Mouse (Mus musculus) lung, postnatal 36 days (tissue): ENCODE measurements at regions not wholly inside any gene's neighbourhood (a gene's known extent, or its start where the extent isn't known, plus 50 kb on each side); places are given as distances from the start of the nearest gene placed in this dataset.

ENCODE experiments used
- DNase-seq: peaks from one replicate; pipeline ENCODE4 v3.0.0; 2022; ENCODE audit warnings: mixed read lengths

DNA sequence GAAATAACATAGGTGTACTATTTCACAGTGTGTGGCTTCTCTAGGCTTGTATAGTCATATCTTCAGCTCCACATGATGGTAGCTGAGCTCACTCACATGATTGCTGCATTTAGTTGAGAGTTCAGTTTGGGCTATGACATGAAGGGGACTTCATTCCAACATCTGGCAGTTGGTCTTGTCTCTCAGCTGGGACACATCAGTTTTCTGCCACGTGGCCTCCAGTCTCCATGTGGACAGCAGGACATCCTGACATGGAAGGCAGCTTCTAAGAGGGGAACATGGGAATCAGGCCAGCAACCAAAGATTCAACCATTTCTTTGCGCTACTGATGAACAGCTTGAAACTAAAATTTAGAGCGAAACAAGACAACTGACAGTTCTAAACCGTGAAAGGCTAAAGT, 121.2 kb upstream of the Slc44a1 start:
- DNase-seq = peak; percentile 30

- DNase-seq = peak; percentile 38
Measured at GRCm38 (mm10) chr4:53318181-53318580, 122.0 kb upstream of the Slc44a1 start.

DNA sequence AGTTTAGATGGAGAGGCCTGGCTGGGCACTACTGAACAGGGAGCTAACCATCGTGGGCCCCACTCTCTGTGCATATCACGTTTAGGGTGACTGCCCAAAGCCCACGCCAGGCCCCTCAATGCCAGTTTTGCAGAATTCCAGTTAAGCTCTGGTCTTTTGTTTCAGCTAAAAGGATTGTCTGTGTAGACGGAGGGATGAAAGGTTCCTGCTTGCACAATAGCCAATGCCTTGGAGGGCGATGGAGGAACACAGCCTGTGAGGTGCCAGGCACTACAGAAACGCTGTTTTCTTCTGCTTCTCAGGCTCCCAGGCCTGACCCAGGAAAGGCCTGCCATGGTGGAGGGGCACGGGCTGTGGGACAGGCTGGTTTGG, 122.8 kb upstream of the Slc44a1 start:
- DNase-seq = no peak

- peak; percentile 63 for DNase-seq
Measured at GRCm38 (mm10) chr4:53316796-53317452, 123.3 kb upstream of the Slc44a1 start.

GRCm38 (mm10) chr4:53315876-53316762, 124.1 kb upstream of the Slc44a1 start:
- DNase-seq = peak; percentile 48

DNA sequence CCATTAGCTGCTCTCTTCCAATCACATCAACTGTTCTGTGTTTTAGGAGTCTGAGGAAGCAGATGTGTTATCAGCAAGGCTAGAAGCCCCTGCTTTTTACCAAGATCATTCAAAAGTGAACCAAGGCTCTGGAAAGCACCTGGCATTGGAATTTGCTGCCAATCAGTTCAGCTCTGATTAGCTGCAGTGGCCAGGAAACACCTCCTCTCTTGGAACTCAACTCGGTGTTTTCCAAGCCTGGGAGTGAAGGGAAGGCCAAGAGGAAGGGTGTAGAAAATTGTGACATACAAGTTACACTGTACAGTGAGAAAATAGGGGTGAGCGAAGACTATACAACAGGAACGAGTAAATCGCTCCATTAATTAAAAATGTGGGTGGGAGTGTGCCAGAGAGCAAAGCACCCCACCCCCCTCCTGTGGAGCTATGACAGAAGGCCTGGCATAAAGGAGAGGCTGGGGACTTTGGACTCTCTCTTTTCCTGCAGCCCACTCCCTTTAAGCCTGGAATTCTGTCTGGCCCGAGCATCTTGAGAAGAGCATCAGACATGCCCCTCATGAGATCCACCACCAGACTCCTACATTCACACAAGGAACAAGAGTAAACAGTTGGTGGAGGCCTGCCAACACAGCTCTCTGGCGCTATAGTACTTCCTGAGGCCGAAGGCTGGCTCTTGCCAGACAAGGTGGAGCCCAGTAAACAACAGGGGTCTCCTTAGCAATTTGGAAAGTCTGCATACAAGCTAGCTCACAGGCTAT, 124.9 kb upstream of the Slc44a1 start:
- peak; percentile 88 for DNase-seq

DNA sequence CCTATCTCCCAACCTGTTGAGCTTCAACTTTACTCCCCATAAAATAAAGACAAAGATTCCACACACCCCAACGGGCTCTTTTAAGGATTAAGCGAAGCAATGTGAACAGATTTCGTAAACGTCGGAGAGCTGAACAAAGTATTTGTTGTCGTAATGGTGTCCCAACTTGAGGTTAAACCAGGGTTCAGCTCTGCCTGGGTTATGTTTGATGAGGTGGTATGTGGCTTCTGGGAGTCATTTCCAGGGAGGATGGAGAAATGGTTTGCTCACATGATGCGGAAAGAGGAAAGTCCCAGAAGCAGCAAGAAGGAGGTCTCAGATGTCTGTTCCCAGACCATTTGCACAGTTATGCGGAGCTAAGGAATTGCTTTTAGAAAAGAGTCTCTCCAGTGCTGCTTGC, 126.1 kb upstream of the Slc44a1 start:
- DNase-seq = peak; percentile 19

DNA sequence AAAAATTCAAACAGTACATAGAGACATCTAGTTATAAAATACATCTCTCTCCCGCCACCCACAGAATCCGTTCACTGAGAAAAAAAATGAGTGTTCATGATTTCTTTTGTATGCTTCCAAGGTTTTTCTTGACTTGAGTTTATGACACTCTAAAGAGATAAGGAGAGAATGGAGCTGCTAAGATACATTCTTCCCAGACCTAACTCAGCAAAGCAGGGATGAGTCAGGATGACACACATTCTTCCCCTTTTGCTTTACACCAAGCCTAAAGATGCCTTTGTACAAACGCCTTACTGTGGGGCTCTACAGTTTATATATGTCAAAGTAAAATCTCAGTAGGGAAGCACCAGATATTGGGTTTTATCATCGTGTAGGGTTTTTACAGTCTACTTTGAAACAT, 133.1 kb upstream of the Slc44a1 start:
- DNase-seq = no peak

DNA sequence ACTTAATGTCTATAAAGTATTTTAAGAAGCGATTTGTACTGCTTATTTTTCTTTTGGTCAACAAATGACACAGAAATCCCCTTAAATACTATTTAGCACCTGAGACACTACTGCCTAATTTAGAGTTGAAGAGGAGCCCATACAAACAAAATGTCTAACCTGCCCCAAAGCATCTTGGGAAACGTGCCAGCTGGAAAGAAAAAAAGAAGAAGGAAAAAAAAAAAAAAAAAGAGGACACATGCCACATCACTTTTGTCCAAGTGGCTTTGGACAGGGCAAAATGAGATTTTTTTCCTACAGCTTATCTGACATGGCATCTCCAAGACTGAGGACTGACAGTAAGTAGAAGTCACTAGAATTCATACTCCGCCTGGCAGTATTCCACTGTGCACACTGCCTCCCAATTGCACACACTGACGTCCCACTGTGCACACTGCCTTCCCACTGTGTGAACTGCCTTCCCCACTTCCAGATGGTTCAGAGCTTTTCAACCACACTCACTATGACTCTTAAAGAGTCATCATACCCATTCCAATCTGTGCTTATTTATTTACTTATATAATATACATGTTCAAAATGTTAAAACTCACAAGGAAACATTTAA, 135.3 kb upstream of the Slc44a1 start:
- no peak for DNase-seq

DNA sequence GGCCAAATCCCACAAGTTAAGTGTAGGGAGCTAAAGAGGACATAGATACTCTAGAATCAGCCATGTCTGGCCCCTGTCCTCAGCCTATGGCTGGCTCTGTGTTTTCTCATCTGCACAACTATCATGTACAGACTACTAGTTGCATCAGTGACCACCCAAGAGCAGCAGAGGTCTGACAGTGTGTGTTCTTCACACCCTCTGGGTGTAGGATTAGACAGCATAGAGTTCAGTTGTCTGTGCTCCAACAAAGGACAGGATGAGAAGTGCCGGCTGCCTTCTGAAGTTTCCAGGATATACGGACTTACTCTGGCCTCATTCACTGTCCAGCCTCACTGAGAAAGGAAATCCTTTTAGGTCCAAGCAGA, 135.9 kb upstream of the Slc44a1 start:
- DNase-seq = no peak

DNA sequence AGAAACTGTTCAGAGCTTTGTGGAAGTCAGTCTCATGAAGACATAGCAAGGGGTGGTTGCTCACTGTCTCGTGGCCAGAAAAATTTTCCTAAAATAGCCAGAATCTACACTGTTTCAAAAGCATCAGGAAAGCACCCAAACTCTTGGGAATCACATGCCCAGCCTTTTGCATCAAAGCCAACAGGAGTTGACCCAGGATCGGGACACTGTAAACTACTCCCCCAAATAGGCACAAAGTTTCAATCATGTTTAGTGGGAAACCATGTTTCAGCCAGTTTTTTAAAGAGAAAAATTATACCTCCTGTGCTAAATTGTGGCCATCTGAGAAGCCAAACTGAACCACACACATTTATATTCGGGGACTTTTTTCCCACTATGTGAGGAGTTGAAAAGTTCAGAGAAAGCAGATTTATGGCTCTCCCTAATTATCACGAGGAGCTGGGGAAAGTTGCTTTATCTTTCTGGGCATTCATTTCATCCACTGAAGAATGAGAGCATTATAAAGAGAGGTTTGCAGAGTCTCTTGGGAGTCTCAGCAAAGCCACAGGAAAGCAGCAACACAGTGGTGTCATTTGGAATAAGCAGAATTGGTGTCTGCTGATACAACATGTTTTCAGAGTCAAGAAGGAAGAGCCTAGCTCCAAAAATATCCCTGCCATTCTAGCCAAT, 136.5 kb upstream of the Slc44a1 start:
- peak; percentile 22 for DNase-seq

GRCm38 (mm10) chr4:53297975-53298374, 138.3 kb upstream of the Abca1 start:
- no peak for DNase-seq

DNA sequence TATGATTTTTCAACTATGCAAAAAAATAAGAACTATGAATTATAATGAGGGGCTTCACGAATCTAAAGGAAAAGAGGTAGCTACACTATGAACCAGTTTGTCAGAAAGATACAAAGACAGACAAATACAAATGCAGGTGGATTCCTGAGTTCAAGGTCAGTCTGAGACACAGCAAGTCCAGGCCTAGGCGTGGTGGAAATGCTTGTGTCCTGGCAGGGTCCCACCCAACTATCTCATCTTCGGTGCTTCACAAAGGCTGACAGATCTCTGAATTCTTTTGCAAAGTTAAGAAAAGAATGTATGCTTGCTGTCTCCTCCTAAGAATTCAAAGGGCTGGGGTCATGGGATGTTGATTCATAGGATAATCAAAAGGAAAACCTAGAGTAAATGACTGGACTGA, 132.9 kb upstream of the Abca1 start:
- DNase-seq = no peak

DNA sequence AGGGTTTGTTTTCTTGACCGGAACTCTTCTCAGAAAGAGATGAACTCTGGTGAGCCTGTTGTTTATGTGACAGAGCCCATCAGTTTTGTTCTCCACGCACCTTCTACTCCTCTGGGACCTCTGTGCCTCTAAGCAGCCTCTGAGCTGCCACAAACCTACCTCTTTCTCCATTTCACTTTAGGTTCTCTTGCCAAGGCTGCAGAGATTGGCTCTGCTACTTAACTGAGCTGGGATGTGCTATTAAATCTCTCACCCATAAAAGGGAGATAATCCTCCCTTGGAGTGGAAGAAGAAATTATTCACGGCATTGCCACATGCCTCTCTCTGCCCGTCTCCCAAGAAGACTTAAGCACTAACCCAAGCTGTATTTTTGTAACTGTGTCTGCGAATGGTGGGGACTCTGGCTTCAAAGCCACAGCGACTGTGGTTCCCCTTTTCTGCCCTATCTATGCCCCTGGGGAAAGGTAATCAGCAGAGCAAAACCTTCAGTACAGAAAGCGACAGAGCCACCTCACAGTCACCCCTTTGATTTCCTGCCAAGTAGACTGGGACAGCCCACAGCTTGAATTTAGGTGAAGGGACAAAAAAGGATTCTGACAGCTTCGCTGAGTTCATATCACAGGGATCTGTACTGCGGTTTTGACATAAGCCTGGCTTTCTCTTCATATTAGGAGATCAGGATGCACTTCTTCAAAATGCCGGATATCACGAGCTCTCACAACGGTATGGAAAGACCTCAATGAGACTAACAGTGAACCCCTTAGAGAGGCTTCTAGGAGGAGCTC, 118.2 kb upstream of the Abca1 start:
- DNase-seq = peak; percentile 31

GRCm38 (mm10) chr4:53270433-53270832, 110.7 kb upstream of the Abca1 start:
- DNase-seq = no peak

DNA sequence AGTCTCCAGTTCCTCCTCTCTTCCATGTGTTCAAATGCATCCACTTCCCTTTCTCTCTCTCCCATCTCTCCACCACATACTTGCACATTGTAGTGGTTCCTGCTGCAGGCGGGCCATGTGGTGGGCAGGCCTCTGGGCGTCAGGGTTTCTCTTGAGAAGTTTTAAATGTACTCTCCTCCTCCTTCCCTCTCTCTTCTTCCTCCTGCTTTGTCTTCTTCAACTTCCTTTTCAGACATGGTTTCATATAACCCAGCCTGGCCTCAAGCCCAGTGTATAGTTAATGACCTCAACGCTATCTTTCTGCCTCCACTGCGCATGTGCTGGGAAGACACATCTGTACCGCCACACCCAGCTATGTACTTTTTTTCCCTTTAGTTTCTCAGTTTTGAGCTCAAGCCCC, 110.3 kb upstream of the Abca1 start:
- peak; percentile 28 for DNase-seq

- DNase-seq = no peak
Measured at GRCm38 (mm10) chr4:53269251-53269842, 109.7 kb upstream of the Abca1 start.

DNA sequence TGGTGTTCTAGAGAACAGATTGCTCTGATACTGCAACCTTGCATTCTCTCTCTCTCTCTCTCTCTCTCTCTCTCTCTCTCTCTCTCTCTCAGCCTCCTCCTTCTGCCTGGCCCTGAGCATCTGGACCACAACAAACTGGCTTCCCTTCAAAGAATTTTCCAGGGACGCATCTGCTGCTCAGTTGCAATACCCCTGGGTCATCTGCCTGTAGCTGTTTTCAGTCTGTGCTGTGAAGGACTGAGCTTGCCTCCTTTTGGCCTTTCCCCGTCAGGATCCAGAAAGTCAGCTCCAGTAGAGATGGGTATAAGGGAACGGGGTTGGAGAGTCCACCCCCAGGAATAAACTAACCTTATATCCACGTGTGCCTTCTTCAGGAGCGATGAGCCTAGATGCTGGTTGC, 105.2 kb upstream of the Abca1 start:
- DNase-seq = no peak

GRCm38 (mm10) chr4:53264501-53264900, 104.8 kb upstream of the Abca1 start:
- no peak for DNase-seq

DNA sequence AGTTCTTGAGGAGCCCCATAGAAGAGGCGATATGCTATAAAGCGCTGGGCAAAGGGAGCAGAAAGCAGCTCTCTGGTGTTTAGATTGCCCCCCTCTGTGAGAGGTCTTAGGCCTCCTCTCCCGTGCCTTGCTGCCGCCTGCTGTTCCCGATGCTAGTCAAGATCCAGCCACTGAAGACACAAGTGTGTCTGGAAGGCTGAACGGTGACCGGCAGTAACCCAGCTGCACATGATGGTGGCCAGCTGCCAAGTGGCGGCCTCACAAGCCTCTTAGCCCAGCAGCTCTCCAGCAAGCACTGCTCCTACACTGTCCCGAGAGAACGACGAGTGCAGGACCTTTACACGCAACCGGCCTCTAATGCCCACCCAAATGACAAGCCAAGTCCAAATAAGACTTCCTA, 104.1 kb upstream of the Abca1 start:
- peak; percentile 91 for DNase-seq

DNA sequence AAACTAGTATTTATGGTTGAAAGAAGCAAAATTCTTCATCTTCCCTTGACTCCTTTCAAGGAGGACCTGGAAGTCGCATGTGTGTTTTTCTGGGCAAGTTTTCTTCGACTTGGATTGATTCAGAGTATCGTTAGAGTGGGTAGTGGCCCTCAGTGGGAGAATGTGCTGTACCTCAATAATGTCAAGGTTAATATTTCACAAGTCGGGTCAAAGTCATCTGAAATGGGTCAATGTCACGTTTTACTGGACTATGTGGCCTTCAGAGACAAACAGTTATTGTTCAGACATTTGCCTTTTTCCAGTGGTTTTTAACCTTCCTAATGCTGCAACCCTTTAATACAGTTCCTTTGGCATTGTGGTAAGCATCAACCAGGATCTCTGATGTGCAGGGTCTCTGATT, 102.8 kb upstream of the Abca1 start:
- no peak for DNase-seq
